Mouse (Mus musculus): ENCODE measurements around the gene B4galnt3. TPM values are rescaled to one million over a fixed set of nuclear protein-coding genes. Genes with fewer than 3 reads are reported as not detected.
A peak's percentile ranks its signal among the peaks of the same experiment; 100 is the strongest.
"Not testable (repeated sequence)": the region's sequence is repeated elsewhere in the genome, so short reads cannot be mapped to it uniquely, and the experiment has no call there.

B4galnt3 gene
- total RNA-seq (2015; ENCODE audit: low replicate concordance) (0.42 TPM in 1 of 2 replicates, not detected in the other), total RNA-seq (2017; ENCODE audit: low replicate concordance) (1.0 and 1.9 TPM in 2 replicates)

GRCm38 (mm10) chr6:120294056-120294784 lies at the start of gene B4galnt3, which contains the start of gene D330020A13Rik:
Gene B4galnt3, minus strand, starts transcription at chr6:120294559.
Gene D330020A13Rik, plus strand, starts transcription at chr6:120294364.
- no peak for ATAC-seq (replicated peaks; ENCODE audit: low FRiP score, poor library complexity, severe bottlenecking)

DNA sequence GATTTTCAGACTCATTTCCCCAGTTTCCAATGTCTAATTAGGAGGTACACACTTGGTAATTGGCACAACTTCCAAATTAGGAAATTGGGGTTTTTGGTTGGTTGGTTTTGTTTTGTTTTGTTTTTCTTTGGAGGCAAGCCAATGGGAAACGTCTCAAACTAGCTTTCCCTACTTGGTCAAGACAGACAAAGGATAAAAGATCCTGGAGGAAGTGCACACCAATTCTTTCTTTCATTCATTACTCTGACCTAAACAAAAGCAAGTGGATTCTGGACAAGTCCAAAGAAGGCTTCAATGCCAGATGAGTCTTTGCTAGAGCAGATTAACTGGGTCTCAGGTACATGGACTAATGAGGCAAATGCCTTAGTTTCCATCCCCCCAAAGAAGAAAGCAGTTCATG lies 49.6 kb upstream of the B4galnt3 start:
- ATAC-seq (replicated peaks; ENCODE audit: low FRiP score, poor library complexity, severe bottlenecking): no peak

- no peak for ATAC-seq (replicated peaks; ENCODE audit: low FRiP score, poor library complexity, severe bottlenecking)
These were observed 38.0 kb upstream of the B4galnt3 start for GRCm38 (mm10) chr6:120332351-120332750.

DNA sequence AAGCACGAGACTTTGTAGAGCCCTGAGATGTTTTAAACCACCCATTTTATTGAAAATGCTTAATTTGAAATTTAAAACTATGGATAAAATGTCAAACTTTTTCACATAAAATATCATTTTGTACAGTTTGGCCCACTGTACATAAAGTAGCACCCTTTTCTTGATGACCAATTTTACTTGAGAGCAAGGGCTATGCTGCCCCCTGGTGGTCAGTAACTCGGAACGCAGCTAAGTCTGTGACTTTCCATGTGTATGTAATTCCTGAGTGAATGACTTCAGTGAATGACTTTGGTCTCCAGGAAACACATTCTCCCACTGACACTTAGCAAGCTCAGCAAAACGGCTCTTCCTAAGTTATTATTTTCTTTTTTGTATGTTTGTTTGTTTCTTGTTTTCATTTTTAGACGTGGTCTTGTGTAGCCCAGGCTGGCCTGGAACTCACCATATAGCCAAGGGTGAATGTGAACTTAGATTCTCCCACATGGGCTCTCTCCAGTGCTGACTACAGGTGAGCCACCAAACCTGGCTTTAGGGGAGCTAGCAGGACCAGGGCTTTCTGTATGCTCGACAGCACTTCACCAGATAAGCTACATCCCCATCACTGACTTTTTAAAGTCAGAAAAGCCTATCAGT lies 30.1 kb upstream of the B4galnt3 start:
- peak; percentile 86 for ATAC-seq (replicated peaks; ENCODE audit: low FRiP score, poor library complexity, severe bottlenecking)

GRCm38 (mm10) chr6:120320369-120320768 lies 26.0 kb upstream of the B4galnt3 start:
- ATAC-seq (replicated peaks; ENCODE audit: low FRiP score, poor library complexity, severe bottlenecking): no peak

- no peak for ATAC-seq (replicated peaks; ENCODE audit: low FRiP score, poor library complexity, severe bottlenecking)
These were observed 24.8 kb upstream of the B4galnt3 start for GRCm38 (mm10) chr6:120319129-120319528.

DNA sequence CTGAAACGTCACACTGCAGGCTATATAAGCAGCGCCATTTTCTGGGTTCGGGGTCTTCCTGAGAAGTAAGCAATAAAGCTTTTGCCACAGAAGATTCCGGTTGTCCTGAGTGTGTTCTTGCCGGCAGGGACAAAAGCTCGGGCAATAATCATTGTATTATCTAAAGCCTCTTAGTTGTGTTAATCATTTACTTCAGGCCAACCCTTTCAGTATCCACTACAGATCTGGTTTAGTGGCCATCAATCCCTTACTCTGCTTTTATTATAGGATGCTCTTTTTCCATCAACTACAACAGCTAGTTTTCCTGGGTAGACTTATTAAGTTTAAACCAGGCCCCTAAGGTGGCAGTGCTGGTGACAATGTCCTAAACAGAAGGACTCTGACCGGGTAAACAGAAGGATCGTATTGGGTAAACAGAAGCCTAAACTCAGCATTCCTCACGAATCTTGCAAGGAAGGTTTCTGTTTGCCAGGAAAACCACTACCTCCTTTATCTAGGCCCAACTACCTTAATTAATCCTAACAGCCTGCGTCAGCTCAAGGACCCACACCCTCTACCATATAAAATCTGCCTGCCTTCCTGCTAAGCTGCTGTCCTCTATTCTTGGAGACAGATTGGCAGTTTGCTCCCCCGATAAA lies 24.1 kb upstream of the B4galnt3 start:
- ATAC-seq (replicated peaks; ENCODE audit: low FRiP score, poor library complexity, severe bottlenecking): no peak

- no peak for ATAC-seq (replicated peaks; ENCODE audit: low FRiP score, poor library complexity, severe bottlenecking)
These were observed 18.1 kb upstream of the B4galnt3 start for GRCm38 (mm10) chr6:120312443-120312842.

DNA sequence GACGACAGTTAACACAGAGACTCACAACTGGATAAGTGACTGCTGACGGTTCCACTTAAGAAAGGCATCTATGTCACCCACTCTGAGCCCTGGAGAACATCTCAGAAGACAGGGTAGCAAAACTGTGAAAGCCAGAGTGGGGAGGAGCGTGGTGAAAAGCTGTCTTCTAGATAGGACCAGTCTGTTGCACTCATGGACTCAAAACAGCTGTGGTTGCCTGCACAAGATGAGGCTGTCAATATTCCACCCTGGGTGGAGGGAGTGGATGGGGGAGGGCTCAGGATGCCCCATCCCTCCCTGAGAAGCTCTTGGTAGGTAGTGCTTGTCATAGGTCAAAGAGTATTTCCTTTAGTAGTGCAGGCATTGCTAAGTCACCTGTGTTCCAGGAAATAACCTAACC lies 15.4 kb upstream of the B4galnt3 start:
- ATAC-seq (replicated peaks; ENCODE audit: low FRiP score, poor library complexity, severe bottlenecking): no peak

DNA sequence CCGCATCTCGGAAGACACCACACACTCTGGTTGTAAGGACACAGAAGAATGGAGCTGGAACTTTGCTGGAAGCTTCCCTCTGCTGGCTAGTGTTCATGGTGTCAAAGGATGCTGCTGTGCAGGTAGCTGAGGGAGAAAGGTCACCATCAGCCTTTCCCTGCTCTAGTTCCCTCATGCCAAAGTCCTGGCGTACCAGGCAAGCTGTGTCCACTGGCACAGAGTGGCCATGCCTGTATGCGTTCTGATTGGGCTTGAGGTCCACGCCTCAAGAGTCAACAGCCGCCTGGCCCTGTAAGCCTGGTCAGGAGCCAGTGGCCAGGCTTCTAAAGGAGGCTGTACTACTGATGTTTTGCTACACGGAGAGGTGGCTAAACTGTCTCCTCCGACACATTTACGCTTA lies 15.0 kb upstream of the B4galnt3 start:
- no peak for ATAC-seq (replicated peaks; ENCODE audit: low FRiP score, poor library complexity, severe bottlenecking)

DNA sequence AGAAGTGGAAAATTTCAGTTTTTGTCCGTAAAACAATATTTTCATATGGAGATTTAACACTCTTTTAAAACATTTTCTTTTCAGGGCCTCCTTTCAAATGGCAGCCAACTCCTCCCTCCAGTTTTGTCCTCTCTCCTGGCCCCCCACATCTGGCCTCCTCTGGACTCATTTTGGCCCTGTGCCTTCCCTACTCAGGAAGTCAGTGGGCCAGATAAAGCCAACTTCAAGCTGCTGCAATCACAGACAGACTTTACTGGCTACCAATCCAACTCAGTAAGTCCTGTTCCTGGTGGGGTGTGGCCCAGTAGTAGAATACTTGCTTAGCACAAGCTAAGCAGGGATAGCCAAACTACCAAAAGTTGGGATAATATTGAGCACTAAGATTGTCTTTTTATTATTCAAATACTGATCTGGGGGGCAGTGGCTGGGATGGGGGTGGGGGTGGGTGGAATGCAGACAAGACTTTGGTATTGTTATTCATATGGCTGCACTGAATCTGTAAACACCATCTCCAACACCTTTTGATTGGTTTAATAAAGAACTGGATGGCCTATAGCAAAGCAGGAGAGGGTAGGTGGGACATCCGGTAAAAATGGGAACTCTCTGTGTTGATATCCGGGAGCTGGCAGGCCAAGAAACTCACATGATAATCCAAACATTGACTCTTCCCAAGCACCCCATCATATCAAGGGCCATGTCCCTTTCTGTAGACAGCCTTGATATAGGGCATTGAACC lies 12.7 kb upstream of the B4galnt3 start:
- no peak for ATAC-seq (replicated peaks; ENCODE audit: low FRiP score, poor library complexity, severe bottlenecking)

GRCm38 (mm10) chr6:120302755-120303316 lies 8.5 kb upstream of the B4galnt3 start:
- ATAC-seq (replicated peaks; ENCODE audit: low FRiP score, poor library complexity, severe bottlenecking): no peak

GRCm38 (mm10) chr6:120301137-120301536 lies 6.8 kb upstream of the B4galnt3 start:
- no peak for ATAC-seq (replicated peaks; ENCODE audit: low FRiP score, poor library complexity, severe bottlenecking)

GRCm38 (mm10) chr6:120296589-120296988 lies 2.2 kb upstream of the B4galnt3 start:
- ATAC-seq (replicated peaks; ENCODE audit: low FRiP score, poor library complexity, severe bottlenecking): not testable (repeated sequence)

DNA sequence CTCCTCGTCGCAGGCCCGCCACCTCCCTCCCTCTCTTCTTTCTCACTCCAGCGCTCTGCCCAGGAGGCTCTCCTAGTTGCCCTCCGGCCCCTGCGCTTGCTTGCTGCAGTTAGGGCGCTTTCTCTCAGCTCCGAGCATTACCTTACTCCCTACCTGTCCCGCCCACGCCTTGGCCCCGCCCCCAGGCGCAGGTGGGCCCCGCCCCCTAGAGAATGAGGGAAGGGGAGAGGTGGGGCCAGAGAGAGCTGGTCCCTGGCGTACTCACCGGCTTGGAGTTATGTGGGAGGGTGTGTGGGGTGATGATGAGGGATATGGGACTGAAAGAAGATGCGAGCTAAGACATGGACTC lies 400 bp upstream of the B4galnt3 start:
- ATAC-seq (replicated peaks; ENCODE audit: low FRiP score, poor library complexity, severe bottlenecking): no peak

DNA sequence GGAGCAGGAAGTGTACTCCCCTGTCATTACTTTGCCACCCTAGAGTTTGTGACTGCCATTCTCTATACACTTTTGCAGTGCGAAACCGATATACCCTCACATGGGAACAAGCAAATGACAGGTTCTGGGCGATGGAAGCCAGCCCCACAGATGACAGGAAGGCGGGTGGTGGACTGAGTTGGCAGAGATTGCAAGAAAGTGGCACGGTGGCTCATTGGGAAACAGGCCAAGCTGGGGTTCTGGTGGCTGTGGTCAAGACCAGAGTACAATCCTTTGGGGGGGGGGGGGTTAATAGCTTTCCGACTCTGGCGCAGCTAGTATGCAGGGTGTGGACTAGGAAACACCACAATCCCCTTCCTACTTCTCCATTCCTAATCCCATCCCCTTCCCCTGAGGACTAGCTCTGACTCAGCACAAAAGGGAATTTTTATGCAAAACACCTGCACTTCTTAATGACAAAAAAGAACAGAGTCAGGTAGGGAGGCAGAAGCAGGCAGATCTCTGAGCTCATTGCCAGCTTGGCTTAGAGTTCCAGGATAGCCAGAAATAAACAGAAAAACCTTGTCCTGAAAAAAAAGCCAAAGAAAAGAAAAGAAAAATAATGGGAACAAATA lies 2.9 kb downstream of the B4galnt3 start:
- ATAC-seq (replicated peaks; ENCODE audit: low FRiP score, poor library complexity, severe bottlenecking): no peak

GRCm38 (mm10) chr6:120289430-120289829 lies 4.9 kb downstream of the B4galnt3 start:
- no peak for ATAC-seq (replicated peaks; ENCODE audit: low FRiP score, poor library complexity, severe bottlenecking)

DNA sequence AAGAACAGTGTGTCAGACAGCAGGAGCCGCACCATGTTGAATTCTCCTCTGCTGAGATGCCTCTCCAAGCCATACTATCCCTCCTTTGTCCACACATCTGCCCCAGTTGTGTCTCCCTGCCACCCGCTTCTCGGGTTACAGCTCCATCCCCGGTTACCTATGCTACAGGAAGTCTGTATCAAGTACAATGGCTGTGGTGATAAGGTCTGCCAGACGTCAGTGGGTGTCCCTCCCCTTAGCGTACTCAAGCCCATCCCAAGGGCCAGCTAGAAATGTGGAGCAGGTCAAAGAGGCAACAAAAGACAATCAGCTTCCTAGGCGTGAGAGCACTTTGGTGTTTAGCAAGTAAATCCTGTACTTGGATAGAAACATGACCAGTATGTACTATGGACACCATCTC lies 5.8 kb downstream of the B4galnt3 start:
- no peak for ATAC-seq (replicated peaks; ENCODE audit: low FRiP score, poor library complexity, severe bottlenecking)

DNA sequence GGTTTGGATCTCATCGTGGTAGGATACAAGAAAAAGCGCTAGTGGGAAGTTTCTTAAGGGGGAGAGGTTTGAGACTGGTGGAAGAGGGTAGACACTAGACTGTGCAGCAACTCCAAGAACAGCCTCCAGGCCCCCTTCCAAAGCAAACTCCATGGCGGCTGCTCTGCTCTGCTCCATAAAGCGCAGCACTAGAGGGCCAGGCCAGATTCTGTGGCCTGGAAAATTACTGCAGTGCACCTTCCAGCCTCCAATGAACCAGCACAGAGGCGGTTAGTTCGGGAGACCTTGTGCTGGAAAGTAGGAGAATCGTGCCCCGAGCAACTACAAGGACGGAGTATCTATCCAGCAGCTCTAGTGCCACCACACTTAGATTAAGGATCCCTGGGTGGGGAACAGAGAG lies 7.1 kb downstream of the B4galnt3 start:
- no peak for ATAC-seq (replicated peaks; ENCODE audit: low FRiP score, poor library complexity, severe bottlenecking)

All from erythroid progenitor cell, adult 5-6 weeks (primary cell).